In genomic region chrX:36112422-36112750, GRCm38 (mm10) we compare ENCODE assay signal across 8 mouse cellular contexts. TPM values are rescaled to one million over a fixed set of nuclear protein-coding genes. Genes with fewer than 3 reads are reported as not detected.
DNase-seq lines count a peak whose midpoint lies in the region; ATAC-seq and TF ChIP-seq lines count a peak whose summit lies in the region.

No protein-coding gene starts in this region.

- DNase-seq in lung, embryonic 14.5 days = peak; percentile 19
- DNase-seq in lung, postnatal 14 days = no peak
- DNase-seq in limb, embryonic 11.5 days (ENCODE audit: low spot score) = no peak
- no peak for DNase-seq in right cerebral cortex, postnatal 10 days (ENCODE audit: low spot score in 2 of 2)
- DNase-seq in frontal cortex, postnatal 25 days (ENCODE audit: low spot score in 2 of 2) = no peak
- DNase-seq in layer of hippocampus, adult 8-10 months (ENCODE audit: low spot score in 2 of 2) = no peak

- H3K4me2 ChIP-seq in lung, embryonic 14.5 days = peak overlapping the region; percentile 64
- peak overlapping the region; percentile 73 for H3K4me2 ChIP-seq in forebrain, embryonic 12.5 days
- peak overlapping the region; percentile 62 for H3K4me2 ChIP-seq in limb, embryonic 11.5 days (ENCODE audit: low read depth, severe bottlenecking)

- 20% methylated on average over 9 of the region's 9 CpGs for WGBS in lung, embryonic 14.5 days
- 18% methylated on average over 9 of the region's 9 CpGs for WGBS in forebrain, embryonic 12.5 days
- WGBS in limb, embryonic 11.5 days = 14% methylated on average over 9 of the region's 9 CpGs
- 23% methylated on average over 9 of the region's 9 CpGs for WGBS in olfactory bulb, adult 2 months

- H3K9ac ChIP-seq in lung, embryonic 14.5 days = peak overlapping the region; percentile 62
- H3K9ac ChIP-seq in forebrain, embryonic 12.5 days = 0 out of 2 replicates have a peak overlapping the region, but pooled peaks have one; percentile 36
- no peak overlapping the region for H3K9ac ChIP-seq in limb, embryonic 11.5 days (ENCODE audit: low read length)

- no peak for ATAC-seq in lung, embryonic 14.5 days (ENCODE audit: insufficient read depth)
- ATAC-seq in forebrain, embryonic 12.5 days (ENCODE audit: low FRiP score) = no peak
- no peak for ATAC-seq in limb, embryonic 11.5 days (ENCODE audit: insufficient number of reproducible peaks, low FRiP score, low TSS enrichment, low read depth)

- TF ChIP-seq CTCF in lung, embryonic 14.5 days (IDR thresholded peaks at IDR 0.05; ENCODE audit: low read depth) = no peak
- no peak for TF ChIP-seq CTCF in olfactory bulb, adult 2 months (IDR thresholded peaks at IDR 0.05; ENCODE audit: insufficient read depth, low read depth, low read length)

- TF ChIP-seq POLR2A in olfactory bulb, adult 2 months (IDR thresholded peaks at IDR 0.05; ENCODE audit: insufficient read depth, low read depth, low read length) = no peak

- H3K36me3 ChIP-seq in lung, embryonic 14.5 days (ENCODE audit: insufficient read depth) = no peaks in the 10 kb centered on the region
- H3K36me3 ChIP-seq in forebrain, embryonic 12.5 days (replicated peaks) = no peaks in the 10 kb centered on the region
- no peaks in the 10 kb centered on the region for H3K36me3 ChIP-seq in limb, embryonic 11.5 days (ENCODE audit: control insufficient read depth, insufficient read depth, low read length)

- no peaks in the 10 kb centered on the region for H3K9me3 ChIP-seq in lung, embryonic 14.5 days (ENCODE audit: low read depth, low read length)
- no peaks in the 10 kb centered on the region for H3K9me3 ChIP-seq in forebrain, embryonic 12.5 days
- H3K9me3 ChIP-seq in limb, embryonic 11.5 days (ENCODE audit: control insufficient read depth, low read length) = no peaks in the 10 kb centered on the region

- no peaks in the 10 kb centered on the region for H3K27me3 ChIP-seq in lung, embryonic 14.5 days (ENCODE audit: insufficient read depth, low read length)
- no peaks in the 10 kb centered on the region for H3K27me3 ChIP-seq in forebrain, embryonic 12.5 days
- H3K27me3 ChIP-seq in limb, embryonic 11.5 days (ENCODE audit: control insufficient read depth, insufficient read depth, low read length) = no peaks in the 10 kb centered on the region

- H3K4me1 ChIP-seq in lung, embryonic 14.5 days (ENCODE audit: insufficient read depth) = no peaks in the 10 kb centered on the region
- no peaks in the 10 kb centered on the region for H3K4me1 ChIP-seq in forebrain, embryonic 12.5 days
- no peaks in the 10 kb centered on the region for H3K4me1 ChIP-seq in limb, embryonic 11.5 days (ENCODE audit: control insufficient read depth, insufficient read depth, low read length)
- peaks cover 6% of the 10 kb centered on the region for H3K4me1 ChIP-seq in olfactory bulb, adult 2 months (ENCODE audit: control insufficient read depth, insufficient read depth, low read length)

- peak overlapping the region; percentile 53 for H3K4me3 ChIP-seq in lung, embryonic 14.5 days (ENCODE audit: low read depth, low read length)
- H3K4me3 ChIP-seq in forebrain, embryonic 12.5 days (replicated peaks) = peak overlapping the region; percentile 45
- H3K4me3 ChIP-seq in limb, embryonic 11.5 days (ENCODE audit: low read depth, low read length) = peak overlapping the region; percentile 43
- H3K4me3 ChIP-seq in olfactory bulb, adult 2 months (ENCODE audit: insufficient read depth, low read depth, low read length) = peak overlapping the region; percentile 66

- H3K27ac ChIP-seq in lung, embryonic 14.5 days (ENCODE audit: low read depth) = no peak overlapping the region
- no peak overlapping the region for H3K27ac ChIP-seq in forebrain, embryonic 12.5 days
- H3K27ac ChIP-seq in limb, embryonic 11.5 days (replicated peaks; ENCODE audit: low read depth, low read length) = no peak overlapping the region
- no peak overlapping the region for H3K27ac ChIP-seq in olfactory bulb, adult 2 months (ENCODE audit: insufficient read depth, low read depth, low read length)

RNA-seq across cellular contexts. Expression of gene Il13ra1, which starts 0.5 kb away (rescaled TPM):
- polyA plus RNA-seq in lung, embryonic 14.5 days (2014; fragmentation: Nextera tagmentation; extraction: Ambion mirVana) = 30.6 and 35.3 TPM in 2 replicates
- polyA plus RNA-seq in forebrain, embryonic 12.5 days (2016; fragmentation: Nextera tagmentation; extraction: Ambion mirVana) = 3.3 and 3.4 TPM in 2 replicates
- 4.0 and 4.3 TPM in 2 replicates for polyA plus RNA-seq in limb, embryonic 11.5 days (2014; fragmentation: Nextera tagmentation; extraction: Ambion mirVana)
- not detected in 2 replicates for polyA plus RNA-seq in olfactory bulb, adult 2 months (2012; ENCODE audit: insufficient read depth, insufficient read length, low replicate concordance, missing spikeins)
- 1 to 10 TPM; 4.0 to 9.2 (median 5.9) TPM for total RNA-seq in layer of hippocampus, adult 8-10 months (2022)
